Mouse (Mus musculus) kidney, adult 2 months (tissue): ENCODE measurements around the gene Myom1.

ENCODE experiments used
- CTCF ChIP-seq: fragments of 200-500 bp; conservative IDR thresholded peaks from 2 replicates; pipeline ENCODE4 v1.5.1; 2011; ENCODE audit warnings: low read depth, mild to moderate bottlenecking, control low read depth, low read length, moderate library complexity, mixed read lengths; ENCODE audit not compliant: insufficient read depth, insufficient read length
- POLR2A ChIP-seq: fragments of 200-500 bp; IDR thresholded peaks from one replicate; pipeline ENCODE4 v1.6.1; 2011; ENCODE audit warnings: low read depth, low read length, control low read depth

- no peak for TF ChIP-seq POLR2A
- TF ChIP-seq CTCF: no peak
Measured at GRCm38 (mm10) chr17:71143155-71143554, 140.7 kb downstream of the Myom1 start.
